Mouse (Mus musculus): ENCODE measurements at regions not wholly inside any gene's neighbourhood (a gene's known extent, or its start where the extent isn't known, plus 50 kb on each side); places are given as distances from the start of the nearest gene placed in this dataset.

- DNase-seq: no peak
Measured at GRCm38 (mm10) chr5:64401737-64402136, 245.6 kb downstream of the Tbc1d1 start.

- no peak for DNase-seq
Measured at GRCm38 (mm10) chr5:64403077-64403981, 247.2 kb downstream of the Tbc1d1 start.

- no peak for DNase-seq
Measured at GRCm38 (mm10) chr5:64403982-64404345, 247.9 kb downstream of the Tbc1d1 start.

GRCm38 (mm10) chr5:64404512-64404911, 248.4 kb downstream of the Tbc1d1 start:
- DNase-seq: no peak

GRCm38 (mm10) chr5:64408938-64409337, 252.8 kb downstream of the Tbc1d1 start:
- DNase-seq: no peak

- DNase-seq: peak; percentile 36 to 38
Measured at GRCm38 (mm10) chr5:64410621-64411020, 254.5 kb downstream of the Tbc1d1 start.

- no peak for DNase-seq
Measured at GRCm38 (mm10) chr5:64414519-64414918, 258.4 kb downstream of the Tbc1d1 start.

GRCm38 (mm10) chr5:64419395-64419794, 263.3 kb downstream of the Tbc1d1 start:
- DNase-seq: no peak

- no peak for DNase-seq
Measured at GRCm38 (mm10) chr5:64422787-64423587, 266.9 kb downstream of the Tbc1d1 start.

- DNase-seq: no peak
Measured at GRCm38 (mm10) chr5:64428822-64429221, 272.7 kb downstream of the Tbc1d1 start.

GRCm38 (mm10) chr5:64430501-64430900, 274.4 kb downstream of the Tbc1d1 start:
- no peak for DNase-seq

GRCm38 (mm10) chr5:64431624-64432023, 275.5 kb downstream of the Tbc1d1 start:
- DNase-seq: no peak

GRCm38 (mm10) chr5:64433786-64434185, 277.7 kb downstream of the Tbc1d1 start:
- DNase-seq: no peak

- DNase-seq: no peak
Measured at GRCm38 (mm10) chr5:64435491-64435890, 279.4 kb downstream of the Tbc1d1 start.

GRCm38 (mm10) chr5:64435958-64436357, 279.9 kb downstream of the Tbc1d1 start:
- no peak for DNase-seq

- no peak for DNase-seq
Measured at GRCm38 (mm10) chr5:64437720-64438119, 281.6 kb downstream of the Tbc1d1 start.

GRCm38 (mm10) chr5:64438446-64439134, 282.5 kb downstream of the Tbc1d1 start:
- DNase-seq: no peak

- no peak for DNase-seq
Measured at GRCm38 (mm10) chr5:64447847-64448246, 291.7 kb downstream of the Tbc1d1 start.

GRCm38 (mm10) chr5:64452668-64453334, 296.7 kb downstream of the Tbc1d1 start:
- no peak for DNase-seq

GRCm38 (mm10) chr5:64459807-64460206, 303.7 kb downstream of the Tbc1d1 start:
- no peak for DNase-seq

- no peak for DNase-seq
Measured at GRCm38 (mm10) chr5:64460891-64461290, 304.8 kb downstream of the Tbc1d1 start.

GRCm38 (mm10) chr5:64461592-64461991, 305.5 kb downstream of the Tbc1d1 start:
- no peak for DNase-seq

GRCm38 (mm10) chr5:64462411-64462810, 306.3 kb downstream of the Tbc1d1 start:
- DNase-seq: no peak
